In genomic region chr12:116653684-116654083, GRCm38 (mm10) we compare ENCODE assay signal across 16 mouse cellular contexts.
DNase-seq lines count a peak whose midpoint lies in the region; ATAC-seq and TF ChIP-seq lines count a peak whose summit lies in the region.
"Had no signal": no experiment of that assay in that cellular context is flagged by ENCODE, and none has a peak within 500 bp of the region (broad histone marks: within the 10 kb centered on the region; RNA-seq: fewer than 3 reads in every experiment).

No protein-coding gene starts in this region.

- no peak overlapping the region for H3K4me3 ChIP-seq in liver, postnatal 0 days (ENCODE audit: low read depth, low read length)
- H3K4me3 ChIP-seq in E14TG2a.4 (replicated peaks; ENCODE audit: low read length): no peak overlapping the region
- H3K4me3 ChIP-seq: embryonic facial prominence, embryonic 12.5 days; hindbrain, embryonic 10.5 days; kidney, embryonic 15.5 days; midbrain, embryonic 10.5 days; neural tube, embryonic 12.5 days had no signal

- 61% methylated on average over 1 of the region's 1 CpGs for WGBS in liver, postnatal 0 days (ENCODE audit: insufficient replicate concordance)

- H3K27ac ChIP-seq in liver, postnatal 0 days (ENCODE audit: low read depth): no peak overlapping the region
- H3K27ac ChIP-seq: embryonic facial prominence, embryonic 12.5 days; hindbrain, embryonic 10.5 days; kidney, embryonic 15.5 days; midbrain, embryonic 10.5 days; neural tube, embryonic 12.5 days had no signal

- H3K9me3 ChIP-seq in liver, postnatal 0 days (ENCODE audit: low read length): no peaks in the 10 kb centered on the region
- H3K9me3 ChIP-seq in E14TG2a.4 (ENCODE audit: low read length): peaks cover 6% of the 10 kb centered on the region
- H3K9me3 ChIP-seq: embryonic facial prominence, embryonic 12.5 days; hindbrain, embryonic 10.5 days; kidney, embryonic 15.5 days; midbrain, embryonic 10.5 days; neural tube, embryonic 12.5 days had no signal

- no peak overlapping the region for H3K4me2 ChIP-seq in liver, postnatal 0 days (ENCODE audit: low read depth, low read length)
- H3K4me2 ChIP-seq: embryonic facial prominence, embryonic 12.5 days; kidney, embryonic 15.5 days; neural tube, embryonic 12.5 days had no signal

- TF ChIP-seq CTCF in liver, postnatal 0 days (IDR thresholded peaks at IDR 0.05; ENCODE audit: low read depth): peak; percentile 41
- peak; percentile 78 for TF ChIP-seq CTCF in E14TG2a.4 (conservative IDR thresholded peaks at IDR 0.05; ENCODE audit: low read length)

- no peaks in the 10 kb centered on the region for H3K36me3 ChIP-seq in liver, postnatal 0 days (replicated peaks; ENCODE audit: insufficient read depth, low read length)
- H3K36me3 ChIP-seq in E14TG2a.4 (ENCODE audit: insufficient read depth, low read length): no peaks in the 10 kb centered on the region
- H3K36me3 ChIP-seq: embryonic facial prominence, embryonic 12.5 days; hindbrain, embryonic 10.5 days; kidney, embryonic 15.5 days; midbrain, embryonic 10.5 days; neural tube, embryonic 12.5 days had no signal

- TF ChIP-seq EP300 in liver, postnatal 0 days (IDR thresholded peaks at IDR 0.05; ENCODE audit: low read depth): no peak

- no peaks in the 10 kb centered on the region for H3K27me3 ChIP-seq in liver, postnatal 0 days (ENCODE audit: insufficient read depth, low read length)
- H3K27me3 ChIP-seq in E14TG2a.4 (ENCODE audit: insufficient read depth, low read length): no peaks in the 10 kb centered on the region
- H3K27me3 ChIP-seq: embryonic facial prominence, embryonic 12.5 days; kidney, embryonic 15.5 days; neural tube, embryonic 12.5 days had no signal

- no peak overlapping the region for H3K9ac ChIP-seq in liver, postnatal 0 days (replicated peaks)
- H3K9ac ChIP-seq: embryonic facial prominence, embryonic 12.5 days; forebrain, postnatal 0 days; kidney, embryonic 15.5 days; neural tube, embryonic 12.5 days had no signal

- no peak for DNase-seq in liver, postnatal 0 days
- no peak for DNase-seq in liver
- peak; percentile 54 for DNase-seq in R1 (ENCODE audit: low read depth, low spot score)
- peak; percentile 31 for DNase-seq in thymus, postnatal 0 days (ENCODE audit: low spot score)
- DNase-seq in spleen, postnatal 36 days (ENCODE audit: low spot score in 2 of 2): no peak
- no peak for DNase-seq in right cerebral cortex, postnatal 10 days (ENCODE audit: low spot score in 2 of 2)
- DNase-seq: adrenal gland, postnatal 36 days; cerebellum, adult 8-10 months; forebrain, postnatal 0 days; layer of hippocampus, postnatal 36 days had no signal

- no peak for ATAC-seq in liver, postnatal 0 days
- ATAC-seq: forebrain, postnatal 0 days had no signal

- H3K4me1 ChIP-seq in liver, postnatal 0 days (ENCODE audit: insufficient read depth): no peaks in the 10 kb centered on the region
- 0 out of 2 replicates have a peak, but pooled peaks cover 4% of the 10 kb centered on the region for H3K4me1 ChIP-seq in E14TG2a.4 (replicated peaks; ENCODE audit: low read depth, low read length)
- H3K4me1 ChIP-seq: embryonic facial prominence, embryonic 12.5 days; hindbrain, embryonic 10.5 days; kidney, embryonic 15.5 days; midbrain, embryonic 10.5 days; neural tube, embryonic 12.5 days had no signal

Comparison
In these comparisons a context has a peak if more than half of its experiments do, and no peak if none do; other contexts are left out.
1. DNase-seq: peak in R1 (single experiment) and thymus, postnatal 0 days (single experiment); none in liver, postnatal 0 days (single experiment), liver (single experiment), spleen, postnatal 36 days (0 of 2) and right cerebral cortex, postnatal 10 days (0 of 2).